Mouse (Mus musculus): ENCODE measurements around the gene Nrg4. TPM values are rescaled to one million over a fixed set of nuclear protein-coding genes. Genes with fewer than 3 reads are reported as not detected.

Gene Nrg4
- polyA plus RNA-seq, 1 experiment from 2014 or later, result 1.2 TPM

DNA sequence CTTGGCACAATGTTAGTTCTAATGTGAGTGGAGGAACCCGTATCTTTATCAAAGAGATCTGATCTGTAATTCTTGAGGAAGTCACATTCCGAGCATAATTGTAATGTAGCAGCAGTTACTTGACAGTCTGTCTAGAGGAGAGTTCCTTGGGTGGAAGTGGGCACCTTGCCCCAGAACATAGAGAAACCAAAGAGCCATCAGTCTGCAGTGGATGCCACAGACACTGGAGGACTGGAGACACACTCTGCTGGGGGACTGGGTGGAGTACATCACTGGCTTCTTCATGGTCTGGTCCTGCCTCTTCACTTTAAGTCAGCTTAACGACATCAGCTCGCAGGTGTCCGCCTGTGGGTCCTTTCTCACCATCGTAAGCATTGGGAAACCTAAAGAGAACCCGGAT lies 17.5 kb upstream of the Nrg4 start:
- Histone ChIP-seq H3K9me3 (no peaks in the 10 kb centered on the region), H3K9ac (no peak overlapping the region), H3K27me3 (no peaks in the 10 kb centered on the region), H3K4me1 (replicated peaks) (no peaks in the 10 kb centered on the region), H3K4me2 (no peak overlapping the region), H3K27ac (replicated peaks) (no peak overlapping the region), H3K4me3 (no peak overlapping the region), H3K36me3 (no peaks in the 10 kb centered on the region)
- no peak for ATAC-seq (ENCODE audit: low FRiP score, low read depth)
- 90% methylated on average over 7 of the region's 7 CpGs for WGBS

- Histone ChIP-seq H3K4me3 (no peak overlapping the region), H3K27ac (replicated peaks) (no peak overlapping the region), H3K36me3 (no peaks in the 10 kb centered on the region), H3K4me2 (peak overlapping the region; percentile 25), H3K9ac (no peak overlapping the region), H3K9me3 (no peaks in the 10 kb centered on the region), H3K4me1 (replicated peaks) (peaks cover 18% of the 10 kb centered on the region), H3K27me3 (0 out of 2 replicates have a peak, but pooled peaks cover 2% of the 10 kb centered on the region)
- ATAC-seq (ENCODE audit: low FRiP score, low read depth), result no peak
- WGBS, result 24% methylated on average over 7 of the region's 7 CpGs
Measured at GRCm38 (mm10) chr9:55332949-55333348, 6.3 kb upstream of the Nrg4 start.

- Histone ChIP-seq H3K4me1 (replicated peaks) (peaks cover 22% of the 10 kb centered on the region), H3K4me2 (peak overlapping the region; percentile 25), H3K9ac (no peak overlapping the region), H3K36me3 (no peaks in the 10 kb centered on the region), H3K4me3 (no peak overlapping the region), H3K27ac (replicated peaks) (no peak overlapping the region), H3K9me3 (no peaks in the 10 kb centered on the region), H3K27me3 (0 out of 2 replicates have a peak, but pooled peaks cover 2% of the 10 kb centered on the region)
- WGBS, result 49% methylated on average over 5 of the region's 5 CpGs
- no peak for ATAC-seq (ENCODE audit: low FRiP score, low read depth)
Measured at GRCm38 (mm10) chr9:55332476-55332875, 5.8 kb upstream of the Nrg4 start.

DNA sequence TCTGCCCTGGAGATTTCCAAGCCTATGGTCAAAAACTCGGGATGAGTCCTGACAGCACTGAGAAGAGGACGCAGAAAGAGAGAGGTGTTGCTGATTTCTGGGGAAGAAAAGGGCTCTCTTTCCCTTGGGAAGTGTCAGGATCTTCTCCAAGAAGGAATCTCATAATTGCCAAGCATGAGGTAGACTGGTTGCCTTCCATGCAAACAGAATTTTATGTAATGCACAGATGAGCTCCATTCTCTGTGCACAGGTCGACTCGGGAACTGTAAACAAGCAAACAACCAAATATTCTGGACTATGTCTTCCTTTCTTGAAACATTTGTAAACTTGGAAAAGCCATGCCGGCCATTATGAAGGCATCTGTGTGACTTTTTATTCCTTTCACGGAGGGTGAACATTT lies 2.8 kb upstream of the Nrg4 start:
- no peaks in the 10 kb centered on the region for H3K9me3 ChIP-seq
- peaks cover 34% of the 10 kb centered on the region for H3K4me1 ChIP-seq (replicated peaks)
- 0 out of 2 replicates have a peak, but pooled peaks cover 2% of the 10 kb centered on the region for H3K27me3 ChIP-seq
- H3K27ac ChIP-seq (replicated peaks), result no peak overlapping the region
- H3K36me3 ChIP-seq, result no peaks in the 10 kb centered on the region
- no peak for ATAC-seq (ENCODE audit: low FRiP score, low read depth)
- H3K4me2 ChIP-seq, result no peak overlapping the region
- no peak overlapping the region for H3K9ac ChIP-seq
- H3K4me3 ChIP-seq, result no peak overlapping the region
- WGBS, result 83% methylated on average over 6 of the region's 6 CpGs

DNA sequence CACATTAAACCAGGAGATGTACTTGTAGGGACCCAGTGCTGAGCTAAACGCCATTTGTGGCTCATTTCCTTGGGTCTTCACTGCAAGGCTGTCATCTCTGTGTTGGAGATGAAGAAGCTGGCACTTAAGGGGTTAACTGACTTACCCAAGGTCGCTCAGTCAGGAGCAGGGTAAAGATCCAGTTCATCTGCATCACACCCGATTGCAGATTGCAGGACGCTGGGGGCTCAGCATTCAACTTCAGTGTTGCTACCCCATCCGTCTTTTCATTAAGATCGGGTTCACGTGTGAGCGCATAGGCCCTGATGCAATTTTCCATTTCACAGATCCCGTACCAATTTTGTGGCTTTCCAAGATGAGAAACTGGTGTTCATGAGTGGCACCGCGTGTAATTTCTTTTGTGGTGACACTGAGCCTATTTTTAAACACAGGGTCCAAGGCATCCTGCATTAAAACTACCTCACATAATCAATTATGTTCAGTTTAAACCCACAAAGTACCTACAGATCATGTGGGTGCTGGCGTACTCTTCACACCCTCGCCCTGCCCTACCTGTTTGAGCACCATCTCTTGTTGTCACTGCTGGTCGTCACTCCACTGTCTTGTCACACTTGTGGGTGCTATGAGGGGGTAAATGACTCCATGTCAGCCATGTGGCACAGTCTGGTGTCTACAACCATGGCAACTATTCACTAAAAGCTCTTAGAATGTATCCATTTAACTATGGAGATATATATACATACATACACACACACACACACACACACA lies 1.7 kb upstream of the Nrg4 start:
- H3K4me1 ChIP-seq (replicated peaks), result peaks cover 34% of the 10 kb centered on the region
- peak overlapping the region; percentile 84 for H3K4me2 ChIP-seq
- H3K36me3 ChIP-seq, result no peaks in the 10 kb centered on the region
- H3K9me3 ChIP-seq, result no peaks in the 10 kb centered on the region
- H3K27me3 ChIP-seq, result 0 out of 2 replicates have a peak, but pooled peaks cover 2% of the 10 kb centered on the region
- H3K4me3 ChIP-seq, result peak overlapping the region; percentile 87
- no peak overlapping the region for H3K9ac ChIP-seq
- ATAC-seq (ENCODE audit: low FRiP score, low read depth), result no peak
- no peak overlapping the region for H3K27ac ChIP-seq (replicated peaks)
- 22% methylated on average over 14 of the region's 14 CpGs for WGBS

- Histone ChIP-seq H3K27me3 (0 out of 2 replicates have a peak, but pooled peaks cover 2% of the 10 kb centered on the region), H3K4me3 (peak overlapping the region; percentile 87), H3K36me3 (no peaks in the 10 kb centered on the region), H3K4me2 (peak overlapping the region; percentile 84), H3K4me1 (replicated peaks) (peaks cover 26% of the 10 kb centered on the region), H3K9me3 (no peaks in the 10 kb centered on the region), H3K9ac (peak overlapping the region; percentile 85), H3K27ac (replicated peaks) (peak overlapping the region; percentile 90)
- ATAC-seq (ENCODE audit: low FRiP score, low read depth), result peak; percentile 31; the same call in 1 of the 2 replicates
- 0% methylated on average over 13 of the region's 13 CpGs for WGBS
Measured at GRCm38 (mm10) chr9:55327234-55327615, 581 bp upstream of the Nrg4 start.

DNA sequence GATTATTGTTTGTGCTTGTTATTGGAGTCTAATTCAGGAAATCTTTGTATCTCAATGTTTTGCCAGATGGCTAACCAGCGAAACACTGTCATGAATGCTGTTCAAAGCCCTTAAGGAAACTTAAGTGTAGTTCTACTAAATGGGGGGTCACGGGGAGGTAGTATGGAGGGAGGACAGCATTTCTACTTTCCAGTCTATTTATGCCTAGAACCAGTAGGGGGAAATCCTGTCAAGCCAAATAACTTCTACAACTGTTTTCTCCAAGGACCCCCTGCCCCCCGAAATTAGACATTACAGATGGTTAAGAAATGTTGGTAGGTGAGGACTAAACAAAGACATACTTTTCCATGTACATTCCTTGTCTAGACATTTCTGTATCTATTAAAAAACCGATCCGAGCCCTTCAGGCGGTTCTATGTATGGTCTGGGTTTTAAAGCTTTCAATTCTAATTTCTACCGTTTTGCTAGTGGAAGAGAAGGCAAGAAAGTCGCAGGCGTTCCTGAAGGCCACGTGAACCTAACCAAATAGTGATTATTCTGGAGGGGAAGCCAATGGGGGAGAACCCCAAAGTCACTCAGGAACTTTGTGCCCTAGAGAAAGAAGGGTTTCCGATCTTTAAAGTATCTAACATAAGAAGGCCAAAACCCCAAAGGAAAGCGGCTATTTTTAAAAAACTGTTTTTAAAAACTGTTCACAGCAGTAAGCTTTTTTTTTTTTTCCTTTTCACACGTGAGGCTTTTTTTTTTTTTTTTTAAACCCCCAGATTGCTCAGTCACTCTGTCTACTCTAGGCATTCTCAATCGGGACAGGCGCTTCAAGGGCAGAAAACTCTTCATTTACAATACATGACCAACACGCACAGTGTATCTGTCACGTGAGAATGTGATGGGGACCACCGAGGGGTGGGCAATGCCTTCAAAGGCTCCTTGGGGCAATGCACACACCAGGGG lies 805 bp downstream of the Nrg4 start:
- Histone ChIP-seq H3K4me2 (peak overlapping the region; percentile 84), H3K4me1 (replicated peaks) (peaks cover 25% of the 10 kb centered on the region), H3K4me3 (peak overlapping the region; percentile 87), H3K9me3 (no peaks in the 10 kb centered on the region), H3K27me3 (0 out of 2 replicates have a peak, but pooled peaks cover 2% of the 10 kb centered on the region), H3K9ac (peak overlapping the region; percentile 85), H3K27ac (replicated peaks) (peak overlapping the region; percentile 90), H3K36me3 (no peaks in the 10 kb centered on the region)
- WGBS, result 11% methylated on average over 18 of the region's 18 CpGs
- ATAC-seq (ENCODE audit: low FRiP score, low read depth), result no peak

- H3K9me3 ChIP-seq, result no peaks in the 10 kb centered on the region
- ATAC-seq (ENCODE audit: low FRiP score, low read depth), result no peak
- H3K9ac ChIP-seq, result no peak overlapping the region
- 13% methylated on average over 1 of the region's 1 CpGs for WGBS
- 0 out of 2 replicates have a peak, but pooled peaks cover 2% of the 10 kb centered on the region for H3K27me3 ChIP-seq
- no peaks in the 10 kb centered on the region for H3K36me3 ChIP-seq
- H3K27ac ChIP-seq (replicated peaks), result no peak overlapping the region
- H3K4me1 ChIP-seq (replicated peaks), result peaks cover 25% of the 10 kb centered on the region
- no peak overlapping the region for H3K4me3 ChIP-seq
- H3K4me2 ChIP-seq, result no peak overlapping the region
Measured at GRCm38 (mm10) chr9:55325061-55325460, 1.6 kb downstream of the Nrg4 start.

GRCm38 (mm10) chr9:55324516-55324915 lies 2.1 kb downstream of the Nrg4 start:
- peaks cover 25% of the 10 kb centered on the region for H3K4me1 ChIP-seq (replicated peaks)
- no peak overlapping the region for H3K9ac ChIP-seq
- ATAC-seq (ENCODE audit: low FRiP score, low read depth), result no peak
- WGBS, result 45% methylated on average over 10 of the region's 10 CpGs
- no peak overlapping the region for H3K4me3 ChIP-seq
- no peak overlapping the region for H3K4me2 ChIP-seq
- H3K27me3 ChIP-seq, result 0 out of 2 replicates have a peak, but pooled peaks cover 2% of the 10 kb centered on the region
- H3K9me3 ChIP-seq, result no peaks in the 10 kb centered on the region
- H3K36me3 ChIP-seq, result no peaks in the 10 kb centered on the region
- H3K27ac ChIP-seq (replicated peaks), result no peak overlapping the region

- Histone ChIP-seq H3K9ac (no peak overlapping the region), H3K4me2 (no peak overlapping the region), H3K36me3 (no peaks in the 10 kb centered on the region), H3K27ac (replicated peaks) (no peak overlapping the region), H3K4me1 (replicated peaks) (peaks cover 25% of the 10 kb centered on the region), H3K4me3 (no peak overlapping the region), H3K9me3 (no peaks in the 10 kb centered on the region), H3K27me3 (0 out of 2 replicates have a peak, but pooled peaks cover 2% of the 10 kb centered on the region)
- 38% methylated on average over 8 of the region's 8 CpGs for WGBS
- ATAC-seq (ENCODE audit: low FRiP score, low read depth), result no peak
Measured at GRCm38 (mm10) chr9:55324085-55324484, 2.6 kb downstream of the Nrg4 start.

DNA sequence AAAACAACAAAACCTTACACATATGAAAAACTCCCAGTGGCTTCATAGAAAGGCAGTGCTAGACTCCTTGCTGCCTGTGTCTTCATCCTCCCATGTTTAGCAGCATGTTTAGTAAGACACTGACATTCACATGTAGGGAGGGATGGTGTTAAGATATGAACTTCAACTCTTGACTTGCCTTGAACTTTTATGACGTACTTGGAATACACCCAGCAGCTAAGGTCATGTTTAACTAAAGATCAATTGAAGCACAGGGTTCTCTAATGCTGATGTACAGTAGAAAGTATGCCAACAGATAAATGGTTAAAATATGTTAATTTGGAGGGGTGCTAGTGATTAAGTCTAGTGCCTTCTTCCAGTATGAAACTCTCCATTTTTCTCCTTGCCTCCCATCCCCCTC lies 4.0 kb downstream of the Nrg4 start:
- no peak overlapping the region for H3K4me2 ChIP-seq
- no peaks in the 10 kb centered on the region for H3K36me3 ChIP-seq
- WGBS, result 79% methylated on average over 1 of the region's 1 CpGs
- H3K9ac ChIP-seq, result no peak overlapping the region
- H3K27me3 ChIP-seq, result no peaks in the 10 kb centered on the region
- ATAC-seq (ENCODE audit: low FRiP score, low read depth), result no peak
- peaks cover 14% of the 10 kb centered on the region for H3K4me1 ChIP-seq (replicated peaks)
- no peaks in the 10 kb centered on the region for H3K9me3 ChIP-seq
- no peak overlapping the region for H3K4me3 ChIP-seq
- no peak overlapping the region for H3K27ac ChIP-seq (replicated peaks)

All from hindbrain, embryonic 15.5 days (tissue).